In genomic region chr10:75299785-75300418, GRCm38 (mm10) we compare ENCODE assay signal across 9 mouse cellular contexts. TPM values are rescaled to one million over a fixed set of nuclear protein-coding genes. Genes with fewer than 3 reads are reported as not detected.
DNase-seq lines count a peak whose midpoint lies in the region; ATAC-seq and TF ChIP-seq lines count a peak whose summit lies in the region.
"Had no signal": no experiment of that assay in that cellular context is flagged by ENCODE, and none has a peak within 500 bp of the region (broad histone marks: within the 10 kb centered on the region; RNA-seq: fewer than 3 reads in every experiment).

No protein-coding gene starts in this region.

- peaks cover 53% of the 10 kb centered on the region for H3K36me3 ChIP-seq in C2C12 (ENCODE audit: control insufficient read depth, insufficient read depth)
- peaks cover 23% of the 10 kb centered on the region for H3K36me3 ChIP-seq in hindbrain, embryonic 14.5 days (replicated peaks; ENCODE audit: control insufficient read depth, insufficient read depth)

- H3K4me3 ChIP-seq in C2C12 (ENCODE audit: insufficient read depth, poor library complexity, severe bottlenecking): no peak overlapping the region
- no peak overlapping the region for H3K4me3 ChIP-seq in cerebellum, adult 2 months (replicated peaks; ENCODE audit: insufficient read depth, low read depth, low read length)
- H3K4me3 ChIP-seq in hindbrain, embryonic 14.5 days (replicated peaks; ENCODE audit: low read length): no peak overlapping the region

- peak overlapping the region; percentile 23; the same call in 1 of the 2 replicates for H3K27ac ChIP-seq in cerebellum, adult 2 months (ENCODE audit: insufficient read depth, low read length)
- H3K27ac ChIP-seq in hindbrain, embryonic 14.5 days: no peak overlapping the region

- no peaks in the 10 kb centered on the region for H3K27me3 ChIP-seq in C2C12 (ENCODE audit: control insufficient read depth, insufficient read depth, insufficient read length)
- H3K27me3 ChIP-seq in cerebellum, adult 2 months (ENCODE audit: control insufficient read depth, insufficient read depth, low read length): no peaks in the 10 kb centered on the region
- no peaks in the 10 kb centered on the region for H3K27me3 ChIP-seq in hindbrain, embryonic 14.5 days (ENCODE audit: control insufficient read depth, insufficient read depth, low read length)
- H3K27me3 ChIP-seq: CH12.LX had no signal

- H3K4me2 ChIP-seq in hindbrain, embryonic 14.5 days (replicated peaks): no peak overlapping the region

- DNase-seq in cerebellum, adult 11-12 months: peak; percentile 48
- DNase-seq in cerebellum, postnatal 4 days (ENCODE audit: low spot score in 2 of 2): no peak
- peak; percentile 66 to 81 for DNase-seq in cerebellum, adult 2 months
- DNase-seq in heart, postnatal 4 days: peak; percentile 73
- DNase-seq in lung, postnatal 4 days: peak; percentile 68 to 78
- peak; percentile 78 to 84 for DNase-seq in urinary bladder, postnatal 36 days (ENCODE audit: low spot score in 2 of 2)
- DNase-seq in hindbrain, embryonic 14.5 days (ENCODE audit: low spot score): no peak

- no peak for ATAC-seq in hindbrain, embryonic 14.5 days (ENCODE audit: low FRiP score)

- WGBS in cerebellum, adult 2 months: 32% methylated on average over 5 of the region's 5 CpGs
- WGBS in hindbrain, embryonic 14.5 days: 75% methylated on average over 5 of the region's 5 CpGs

- H3K79me3 ChIP-seq in C2C12 (ENCODE audit: low read depth): no peaks in the 10 kb centered on the region

- peaks cover 26% of the 10 kb centered on the region for H3K79me2 ChIP-seq in C2C12 (ENCODE audit: control insufficient read depth, insufficient read depth)

- TF ChIP-seq POLR2A in cerebellum, adult 2 months (IDR thresholded peaks at IDR 0.05; ENCODE audit: borderline replicate concordance, insufficient read depth, low read length): no peak

- TF ChIP-seq CTCF in C2C12 (IDR thresholded peaks at IDR 0.05; ENCODE audit: control insufficient read depth, insufficient read depth, insufficient read length): no peak
- TF ChIP-seq CTCF in cerebellum, adult 2 months (IDR thresholded peaks at IDR 0.05; ENCODE audit: borderline replicate concordance, insufficient read depth, low read depth, low read length): no peak

- no peak overlapping the region for H3ac ChIP-seq in C2C12 (ENCODE audit: control insufficient read depth, insufficient read length, low read depth)

- no peaks in the 10 kb centered on the region for H3K9me3 ChIP-seq in hindbrain, embryonic 14.5 days (ENCODE audit: control insufficient read depth, low read length)

- no peak overlapping the region for H3K9ac ChIP-seq in hindbrain, embryonic 14.5 days

- H3K4me1 ChIP-seq in cerebellum, adult 2 months (ENCODE audit: control insufficient read depth, insufficient read depth, low read length): peaks cover 37% of the 10 kb centered on the region
- 0 out of 2 replicates have a peak, but pooled peaks cover 3% of the 10 kb centered on the region for H3K4me1 ChIP-seq in hindbrain, embryonic 14.5 days (replicated peaks; ENCODE audit: control insufficient read depth, insufficient read depth, low read length)

TF ChIP-seq in C2C12, 6 proteins besides CTCF, POLR2A, EP300 and RAD21:
- TF ChIP-seq FOSL1 (IDR thresholded peaks at IDR 0.05; ENCODE audit: insufficient read depth, low read length, poor library complexity, severe bottlenecking): peak; percentile 32
- no peak for TF ChIP-seq CEBPB (IDR thresholded peaks at IDR 0.05; ENCODE audit: low read depth)
- TF ChIP-seq USF1 (IDR thresholded peaks at IDR 0.05; ENCODE audit: low read depth): peak; percentile 93
- peak; percentile 88 for TF ChIP-seq MAX (IDR thresholded peaks at IDR 0.05)
- TF ChIP-seq MYOG (IDR thresholded peaks at IDR 0.05; ENCODE audit: control insufficient read depth, extremely low read depth, insufficient read length): no peak
- no peak for TF ChIP-seq MYOD1 (IDR thresholded peaks at IDR 0.05; ENCODE audit: control insufficient read depth, insufficient read length, low read depth)

RNA-seq across cellular contexts. Expression of gene Adora2a, which starts 16.8 kb away (rescaled TPM):
- 0.66 TPM for polyA plus RNA-seq in C2C12 (2012; fragmentation: generic; extraction: Trizol)
- polyA plus RNA-seq in cerebellum, adult 2 months (2012; rRNA removed): 2.5 and 3.1 TPM in 2 replicates
- 10 to 100 TPM; 17.8 to 18.4 TPM for total RNA-seq in heart, postnatal 4 days (2021)
- 4.9 and 5.2 TPM in 2 replicates for polyA plus RNA-seq in hindbrain, embryonic 14.5 days (2014; fragmentation: Nextera tagmentation; extraction: Ambion mirVana)

Comparison
In these comparisons a context has a peak if more than half of its experiments do, and no peak if none do; other contexts are left out.
1. DNase-seq: peak in cerebellum, adult 11-12 months (single experiment), cerebellum, adult 2 months (2 of 2), heart, postnatal 4 days (single experiment), lung, postnatal 4 days (2 of 2) and urinary bladder, postnatal 36 days (2 of 2); none in cerebellum, postnatal 4 days (0 of 2) and hindbrain, embryonic 14.5 days (single experiment).